Mouse (Mus musculus): ENCODE results near the gene Prkar2b.

GRCm38 (mm10) chr12:31976544-31976943, 84.6 kb downstream of the Prkar2b start:
- no peak for TF ChIP-seq POLR2A (IDR thresholded peaks at IDR 0.05; ENCODE audit: control insufficient read depth in 1 of 2, insufficient read depth in 1 of 2, low read depth in 1 of 2, low read length in 2 of 2, poor library complexity in 1 of 2)
- TF ChIP-seq GABPA (IDR thresholded peaks at IDR 0.05; ENCODE audit: low read depth, low read length) = no peak
- 0 out of 2 replicates have a peak, but pooled peaks have one; percentile 12 for TF ChIP-seq ETS1 (IDR thresholded peaks at IDR 0.05; ENCODE audit: low read depth, low read length)
- no peak for TF ChIP-seq MYB (IDR thresholded peaks at IDR 0.05; ENCODE audit: low read depth, low read length)
- no peak for TF ChIP-seq USF2 (IDR thresholded peaks at IDR 0.05; ENCODE audit: borderline replicate concordance in 1 of 2, insufficient read depth in 1 of 2, low read depth in 1 of 2, low read length in 2 of 2)
- TF ChIP-seq GATA1 (IDR thresholded peaks at IDR 0.05; ENCODE audit: low read depth, low read length) = no peak
- TF ChIP-seq CTCF (IDR thresholded peaks at IDR 0.05 in 2 of 3, conservative IDR thresholded peaks at IDR 0.05 in 1 of 3; ENCODE audit: control insufficient read depth in 1 of 3, insufficient read depth in 1 of 3, low read depth in 2 of 3, low read length in 3 of 3, poor library complexity in 1 of 3, severe bottlenecking in 1 of 3) = peak; percentile 15 to 55 (median 35); a peak in 5 of 6 replicates
- TF ChIP-seq EP300 (IDR thresholded peaks at IDR 0.05; ENCODE audit: low read depth in 1 of 2, low read length in 2 of 2) = no peak

Data from MEL (cell line).